Mouse (Mus musculus) spleen, adult 18-20 months (tissue): Measurements from ENCODE around the gene Cxcl17.

ENCODE experiments used
- DNase-seq, 2 experiments: peaks; one replicate each; pipeline ENCODE4 v3.0.0; 2022; ENCODE audit warnings: mixed read lengths in 2 of 2

The Cxcl17 gene

DNA sequence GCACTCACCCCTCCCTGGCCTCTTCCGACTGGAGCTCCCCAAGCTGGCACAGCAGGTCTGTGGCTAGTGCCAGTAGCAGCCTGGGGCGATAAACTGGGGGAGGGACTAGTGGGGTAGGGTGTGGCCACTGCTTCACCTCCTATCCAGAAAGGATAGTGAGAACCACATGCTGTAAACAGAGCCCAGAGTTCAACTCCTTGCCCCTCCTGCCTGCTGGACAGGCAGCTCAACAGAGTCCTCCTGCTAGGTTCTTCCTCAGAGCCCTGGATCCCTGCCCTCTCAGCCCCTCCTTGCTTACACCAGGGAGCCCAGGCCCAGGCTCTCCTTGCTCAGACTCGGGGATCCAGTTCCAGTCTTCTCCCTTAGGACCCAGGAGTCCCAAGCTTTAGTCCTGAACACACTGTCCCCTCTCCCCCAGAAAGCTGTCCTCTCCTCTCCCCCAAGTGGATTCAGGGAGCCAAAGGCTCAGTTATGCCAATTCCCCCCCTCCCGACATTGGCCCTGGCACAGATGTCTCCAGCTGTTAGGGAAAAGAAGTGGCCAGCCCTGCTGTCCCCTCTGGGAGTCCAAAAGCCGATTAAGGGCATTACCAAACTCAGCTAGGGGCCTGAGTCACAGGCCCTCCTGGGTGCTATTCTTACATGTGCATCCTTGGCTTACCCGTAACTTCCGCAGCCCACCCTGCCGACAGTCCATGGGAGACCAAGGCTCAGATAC lies 22.5 kb downstream of the Cxcl17 start:
- DNase-seq = no peak

- DNase-seq = no peak
Measured at GRCm38 (mm10) chr7:25388916-25389315, 23.8 kb downstream of the Cxcl17 start.

- no peak for DNase-seq
Measured at GRCm38 (mm10) chr7:25387811-25388440, 24.8 kb downstream of the Cxcl17 start.

DNA sequence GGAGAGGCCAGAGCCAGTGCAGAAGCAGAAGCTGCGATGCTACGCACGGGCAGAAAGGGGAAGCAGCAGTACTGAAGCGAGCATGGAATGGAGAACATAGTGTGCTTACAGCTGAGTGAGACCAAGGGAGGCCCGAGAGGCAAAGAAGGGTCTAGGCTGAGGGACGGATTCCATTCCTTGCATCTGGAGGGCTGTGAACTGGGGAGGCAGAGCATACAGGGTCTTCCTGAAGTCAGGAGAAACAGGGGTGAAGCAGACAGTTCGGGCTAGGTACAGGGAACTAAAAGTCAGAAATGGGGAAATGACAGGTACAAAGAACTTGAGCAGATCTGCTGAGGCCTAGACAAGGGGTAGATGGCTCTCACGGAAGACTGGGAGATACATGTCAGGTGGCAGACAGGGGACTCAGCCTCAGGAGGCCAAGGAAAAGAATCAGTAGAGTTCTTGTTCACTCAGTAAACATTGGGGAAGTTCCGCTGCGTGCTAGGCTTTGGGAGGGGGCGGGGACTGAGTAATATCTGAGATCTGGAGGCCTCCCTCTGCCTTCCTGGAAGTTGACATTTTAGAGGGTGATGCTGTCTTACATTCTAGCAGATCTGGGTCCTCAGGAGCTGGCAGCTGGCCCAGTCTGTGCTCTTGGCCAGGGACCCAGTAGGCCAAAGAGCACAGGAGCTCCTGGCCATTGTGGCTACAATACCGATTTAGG lies 26.7 kb downstream of the Cxcl17 start:
- DNase-seq = peak; percentile 57 to 61

DNA sequence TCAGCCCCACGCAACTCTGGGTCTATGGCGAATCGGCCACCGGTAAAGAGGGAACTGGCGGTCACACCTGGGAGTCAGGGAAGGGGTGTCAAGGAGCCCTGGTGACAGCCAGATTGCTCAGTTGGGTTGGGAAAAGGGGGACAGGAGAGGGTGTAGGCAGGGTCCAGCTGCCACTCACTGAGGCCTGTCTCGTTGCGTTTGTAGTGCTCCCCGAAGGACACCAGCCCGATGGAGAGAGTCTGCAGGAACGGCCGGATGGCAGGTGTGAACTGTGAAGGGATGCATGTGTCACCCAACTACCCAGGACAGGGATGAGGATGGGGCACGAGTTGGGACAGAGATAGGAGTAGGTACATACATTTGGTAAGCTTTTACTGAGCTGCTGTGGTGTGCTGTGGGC lies 27.4 kb downstream of the Cxcl17 start:
- DNase-seq = no peak

- peak; percentile 31 to 39 for DNase-seq
Measured at GRCm38 (mm10) chr7:25384818-25385217, 27.9 kb downstream of the Cxcl17 start.

DNA sequence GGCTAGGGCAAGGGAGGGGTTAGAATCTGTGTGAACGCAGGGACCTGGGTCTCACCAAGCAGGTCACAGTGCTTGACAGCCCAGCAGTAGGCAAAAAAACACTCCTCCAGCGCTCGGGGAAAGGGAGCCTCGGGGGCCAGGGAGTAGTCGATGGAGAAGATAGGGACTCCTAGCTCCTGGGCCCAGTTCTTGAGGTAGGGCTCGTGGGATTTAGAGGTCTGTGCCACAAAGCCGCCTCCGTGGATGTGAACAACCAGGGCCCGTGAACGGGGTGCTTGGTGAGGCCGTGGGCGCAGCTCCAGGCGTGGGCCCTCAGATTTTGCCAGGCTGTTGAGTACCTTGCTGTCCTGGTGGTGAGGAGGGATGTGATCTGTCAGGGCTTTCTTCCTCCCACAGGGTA lies 28.4 kb downstream of the Cxcl17 start:
- DNase-seq = no peak

GRCm38 (mm10) chr7:25383891-25384290 lies 28.8 kb downstream of the Cxcl17 start:
- DNase-seq = no peak

DNA sequence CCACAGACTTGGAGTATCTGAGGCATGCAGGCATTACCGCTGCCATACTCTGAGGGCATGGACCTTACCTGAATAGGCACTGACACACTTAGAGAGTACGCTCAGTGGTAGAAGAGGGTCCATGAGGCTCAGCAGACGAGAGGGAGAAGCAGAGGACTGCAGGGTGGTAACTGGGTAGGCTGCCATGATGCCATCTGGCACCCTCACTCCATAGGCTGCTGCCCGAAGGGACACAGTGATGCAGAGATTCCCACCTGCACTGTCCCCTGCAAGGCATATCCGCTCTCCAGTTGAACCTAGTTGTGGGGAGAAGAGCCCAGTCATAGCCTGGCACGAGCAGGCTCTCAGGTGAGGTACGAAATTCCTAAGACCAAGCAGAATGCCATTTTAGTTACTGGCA lies 29.3 kb downstream of the Cxcl17 start:
- no peak for DNase-seq

GRCm38 (mm10) chr7:25382541-25382940 lies 30.1 kb downstream of the Cxcl17 start:
- no peak for DNase-seq

DNA sequence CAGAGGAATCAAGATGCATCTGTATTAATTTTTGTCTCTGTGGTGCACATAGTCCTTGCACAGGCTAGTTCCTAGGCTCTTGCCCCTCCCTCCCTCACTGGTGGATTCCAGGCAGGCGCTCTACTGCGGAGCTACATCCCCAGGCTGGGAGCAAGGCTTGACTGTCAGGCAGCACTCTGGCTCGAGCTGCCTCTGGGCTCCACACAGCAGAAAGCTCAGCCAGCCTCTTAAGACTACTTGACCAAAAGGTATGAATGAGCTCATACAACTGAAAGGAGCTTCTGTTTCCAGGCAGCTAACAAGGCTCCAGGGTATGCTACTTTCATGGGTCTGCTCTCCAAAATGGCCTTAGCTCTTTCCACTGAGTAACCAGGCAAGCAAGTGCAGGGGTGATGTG lies 31.4 kb downstream of the Cxcl17 start:
- no peak for DNase-seq

- DNase-seq = no peak
Measured at GRCm38 (mm10) chr7:25380392-25381283, 32.0 kb downstream of the Cxcl17 start.

DNA sequence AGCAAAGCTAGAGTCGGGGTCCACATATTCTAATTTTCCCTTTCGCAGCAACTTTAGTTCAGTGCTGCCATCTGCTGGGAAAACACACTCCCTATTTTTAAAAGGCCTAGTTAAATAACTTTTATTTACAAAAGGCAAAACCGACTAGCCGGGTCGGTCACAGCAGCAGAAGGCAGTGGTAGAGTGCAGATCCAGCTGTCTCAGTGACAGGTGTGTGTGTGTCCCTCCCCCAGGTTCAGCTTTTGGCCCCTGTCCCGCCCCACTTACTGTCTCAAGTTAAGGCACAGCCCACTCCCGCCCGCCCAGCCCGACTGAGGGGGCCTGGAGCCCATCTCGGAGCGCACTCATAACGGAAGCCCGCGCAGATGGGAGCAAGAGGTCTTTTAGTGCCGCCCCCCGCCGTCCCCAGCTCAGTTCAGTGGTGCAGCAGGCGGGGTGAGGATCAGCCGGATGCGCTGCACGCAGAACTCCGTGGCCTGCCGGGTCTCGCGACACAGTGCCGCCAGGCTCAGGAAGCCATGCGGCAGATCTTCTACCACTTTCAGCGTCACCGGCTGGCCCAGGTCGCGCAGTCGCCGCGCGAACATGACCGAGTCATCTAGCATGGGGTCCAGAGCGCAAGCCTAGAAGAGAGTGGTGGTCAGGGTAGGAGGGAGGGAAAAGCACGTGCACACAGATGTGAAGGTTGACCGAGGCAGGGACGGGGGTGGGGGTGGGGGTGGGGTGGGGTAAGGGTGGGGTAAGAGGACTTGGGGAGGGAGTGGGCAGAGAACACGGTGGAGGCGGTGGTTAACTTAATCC lies 32.9 kb downstream of the Cxcl17 start:
- peak; percentile 58 to 62 for DNase-seq

GRCm38 (mm10) chr7:25378181-25379100 lies 34.2 kb downstream of the Cxcl17 start:
- DNase-seq = no peak

DNA sequence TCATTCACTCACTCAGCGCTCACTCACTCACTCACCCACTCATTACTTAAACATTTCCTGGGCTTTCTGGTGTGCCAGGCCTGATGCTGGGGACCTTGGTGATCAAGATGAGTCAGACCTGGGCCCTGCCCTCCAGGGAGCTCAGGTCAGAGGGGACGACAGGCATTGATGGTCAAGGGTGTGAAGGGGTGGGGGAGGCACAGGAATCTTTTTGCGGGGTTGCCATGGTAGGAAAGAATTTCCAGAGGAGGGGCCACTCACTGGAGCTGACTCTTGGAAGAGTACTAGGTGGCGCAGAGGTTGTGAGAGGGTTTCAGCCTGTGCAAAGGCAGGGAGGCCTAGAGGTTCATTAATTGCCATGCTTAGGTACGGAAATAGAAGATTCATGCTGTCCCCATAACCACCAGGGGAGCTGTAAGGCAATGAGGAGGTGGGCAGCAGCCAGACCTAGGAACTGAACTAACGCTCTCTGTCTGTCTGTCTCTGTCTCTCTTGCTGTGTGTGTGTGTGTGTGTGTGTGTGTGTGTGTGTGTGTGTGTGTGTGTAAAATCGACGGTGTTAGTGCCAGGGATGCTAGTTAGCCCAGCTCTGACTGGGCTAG lies 35.5 kb downstream of the Cxcl17 start:
- no peak for DNase-seq

DNA sequence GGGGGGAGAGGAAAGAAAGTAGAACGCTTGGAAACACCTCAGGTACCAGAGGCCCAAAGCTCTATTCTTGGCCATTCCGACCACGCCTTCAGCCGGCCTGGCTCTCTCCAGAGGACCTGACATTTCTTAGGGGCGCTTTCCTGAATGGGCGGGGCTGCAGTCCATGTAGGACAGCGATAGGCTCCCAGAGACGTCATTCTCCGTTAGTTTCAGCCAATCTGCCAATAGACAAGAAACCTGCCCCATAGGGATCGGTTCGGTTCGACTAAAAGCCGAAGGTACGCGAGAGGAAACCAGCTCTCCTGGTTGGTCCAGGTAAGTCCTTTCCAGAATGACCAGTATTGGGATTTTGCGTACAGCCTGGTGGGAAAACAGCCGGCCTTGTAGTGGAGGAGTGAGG lies 36.1 kb downstream of the Cxcl17 start:
- peak in 1 of 2 experiments; percentile 40 for DNase-seq

GRCm38 (mm10) chr7:25372441-25372840 lies 40.2 kb downstream of the Cxcl17 start:
- no peak for DNase-seq

DNA sequence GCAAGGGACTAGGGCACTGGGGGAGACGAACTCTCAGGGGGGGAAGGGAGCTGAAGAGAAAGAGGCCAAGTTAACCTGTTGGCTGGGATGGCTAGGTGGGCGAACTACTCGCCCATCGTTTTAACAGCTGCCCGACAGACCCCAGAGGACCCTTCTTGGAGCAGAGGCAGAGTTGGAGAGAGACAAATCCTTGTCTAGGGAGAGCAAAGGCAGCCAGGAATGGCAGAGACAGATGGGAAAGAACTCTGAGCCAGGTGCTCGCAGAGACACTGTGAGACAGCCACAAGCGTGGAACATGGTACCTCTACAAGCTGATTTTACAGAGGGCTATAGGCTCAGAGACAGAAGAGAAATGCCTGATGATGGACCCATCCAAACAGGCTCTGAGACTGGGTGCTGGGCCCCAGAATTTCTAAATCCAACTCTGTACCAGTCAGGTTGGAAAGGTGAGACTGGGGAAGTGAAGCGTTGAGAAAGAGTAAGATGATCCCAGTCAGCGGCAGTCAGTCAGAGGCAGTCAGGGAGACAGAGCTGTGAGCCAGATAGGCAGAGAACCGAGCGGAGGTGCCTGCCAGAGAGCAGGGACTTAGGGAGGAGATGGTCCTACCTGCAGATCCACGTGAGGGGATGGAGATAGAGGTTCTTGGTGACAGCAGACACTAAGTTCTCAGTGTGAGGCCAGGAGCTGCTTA lies 43.5 kb downstream of the Cxcl17 start, which contains the start of gene Cnfn:
Gene Cnfn (minus strand): TSS at position 667 of the 692 bp plus-strand sequence.
- no peak for DNase-seq

DNA sequence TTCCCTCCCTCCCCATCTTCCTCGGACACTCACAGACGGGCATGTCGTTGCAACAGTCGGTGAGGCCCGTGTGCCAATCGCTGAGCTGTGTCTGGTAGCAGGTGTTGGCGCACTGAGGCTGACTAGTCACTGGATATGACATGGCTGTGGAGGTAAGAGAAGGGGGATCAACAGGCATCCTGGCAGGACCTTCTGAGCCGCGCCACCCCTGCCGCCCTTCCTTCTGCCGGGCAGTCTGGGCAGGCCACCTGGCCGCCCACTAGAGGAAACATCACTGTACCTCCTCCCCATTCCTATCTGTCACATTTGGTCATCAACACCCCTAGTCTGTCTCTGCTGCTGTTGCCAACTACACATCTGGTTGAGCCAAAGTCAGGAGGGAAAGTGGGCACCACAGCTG lies 44.4 kb downstream of the Cxcl17 start:
- no peak for DNase-seq
